Comparison of ENCODE assay signal across 8 mouse cellular contexts in genomic region chr11:72207204-72207833, GRCm38 (mm10). TPM values are rescaled to one million over a fixed set of nuclear protein-coding genes. Genes with fewer than 3 reads are reported as not detected.
DNase-seq lines count a peak whose midpoint lies in the region; ATAC-seq and TF ChIP-seq lines count a peak whose summit lies in the region.

TSS of gene 4933427D14Rik (minus strand) at chr11:72207459.
TSS of gene Txndc17 (plus strand) at chr11:72207547.

- ATAC-seq in hindbrain, embryonic 11.5 days (ENCODE audit: low FRiP score), result peak; percentile 96
- peak; percentile 97 for ATAC-seq in lung, postnatal 0 days

- H3K36me3 ChIP-seq in hindbrain, embryonic 11.5 days (ENCODE audit: control insufficient read depth, insufficient read depth, low read length), result peaks cover 11% of the 10 kb centered on the region; the same call in 1 of the 2 replicates
- H3K36me3 ChIP-seq in lung, postnatal 0 days (ENCODE audit: insufficient read depth, low read length), result peaks cover 6% of the 10 kb centered on the region; the same call in 1 of the 2 replicates

- peak within 1 kb of the TSS; percentile 77 for H3K4me2 ChIP-seq in hindbrain, embryonic 11.5 days (replicated peaks; ENCODE audit: low read depth, low read length)
- peak within 1 kb of the TSS; percentile 97 for H3K4me2 ChIP-seq in lung, postnatal 0 days (replicated peaks; ENCODE audit: low read depth, low read length)

- DNase-seq in NIH3T3 (ENCODE audit: low read depth), result peak; percentile 90
- peak; percentile 87 for DNase-seq in cerebellum, adult 9-11 months
- peak; percentile 75 to 90 for DNase-seq in frontal cortex, adult 2 months (ENCODE audit: extremely low spot score in 1 of 2, low spot score in 1 of 2)
- DNase-seq in hindbrain, embryonic 11.5 days (ENCODE audit: low spot score), result peak; percentile 89
- peak; percentile 87 for DNase-seq in layer of hippocampus, adult 9-11 months
- peak; percentile 92 for DNase-seq in lung, postnatal 0 days (ENCODE audit: low spot score)
- peak; percentile 78 for DNase-seq in ovary, postnatal 10 days (ENCODE audit: low spot score)
- peak; percentile 87 for DNase-seq in thymus, postnatal 0 days (ENCODE audit: low spot score)

- peak within 1 kb of the TSS; percentile 62 for H3K9ac ChIP-seq in hindbrain, embryonic 11.5 days (ENCODE audit: low read depth, low read length)
- peak within 1 kb of the TSS; percentile 61 for H3K9ac ChIP-seq in lung, postnatal 0 days (replicated peaks; ENCODE audit: low read depth)

- H3K27me3 ChIP-seq in hindbrain, embryonic 11.5 days (ENCODE audit: control insufficient read depth, insufficient read depth, low read length), result no peaks in the 10 kb centered on the region
- no peaks in the 10 kb centered on the region for H3K27me3 ChIP-seq in lung, postnatal 0 days (replicated peaks; ENCODE audit: insufficient read depth, low read length)

- no peak for TF ChIP-seq CTCF in lung, postnatal 0 days (IDR thresholded peaks at IDR 0.05)

- H3K27ac ChIP-seq in hindbrain, embryonic 11.5 days (ENCODE audit: low read depth, low read length), result peak within 1 kb of the TSS; percentile 68
- peak within 1 kb of the TSS; percentile 39 for H3K27ac ChIP-seq in lung, postnatal 0 days (ENCODE audit: low read length)

- WGBS in hindbrain, embryonic 11.5 days, result under 1% methylated on average over 42 of the region's 42 CpGs
- WGBS in lung, postnatal 0 days, result under 1% methylated on average over 41 of the region's 42 CpGs

- TF ChIP-seq EP300 in lung, postnatal 0 days (IDR thresholded peaks at IDR 0.05), result 0 out of 2 replicates have a peak, but pooled peaks have one; percentile 17

- H3K4me1 ChIP-seq in hindbrain, embryonic 11.5 days (replicated peaks; ENCODE audit: control insufficient read depth, insufficient read depth, low read length), result peaks cover 8% of the 10 kb centered on the region; the same call in 1 of the 2 replicates
- H3K4me1 ChIP-seq in lung, postnatal 0 days (ENCODE audit: insufficient read depth, low read depth, low read length), result no peaks in the 10 kb centered on the region

- no peaks in the 10 kb centered on the region for H3K9me3 ChIP-seq in hindbrain, embryonic 11.5 days (ENCODE audit: control insufficient read depth, low read length)
- no peaks in the 10 kb centered on the region for H3K9me3 ChIP-seq in lung, postnatal 0 days (ENCODE audit: low read length)

- H3K4me3 ChIP-seq in hindbrain, embryonic 11.5 days (ENCODE audit: low read depth, low read length), result peak within 1 kb of the TSS; percentile 70
- peak within 1 kb of the TSS; percentile 87 for H3K4me3 ChIP-seq in lung, postnatal 0 days (ENCODE audit: low read depth, low read length)

RNA-seq across cellular contexts. Expression of gene 4933427D14Rik, which starts in this region (rescaled TPM):
- polyA plus RNA-seq in frontal cortex, adult 2 months (2012; rRNA removed), result 33.4 and 34.1 TPM in 2 replicates
- polyA plus RNA-seq in hindbrain, embryonic 11.5 days (2014; fragmentation: Nextera tagmentation; extraction: Ambion mirVana), result 15.6 and 17.8 TPM in 2 replicates
- polyA plus RNA-seq in lung, postnatal 0 days (2015; fragmentation: Nextera tagmentation; extraction: Ambion mirVana), result 9.2 and 11.5 TPM in 2 replicates
- polyA plus RNA-seq in thymus, postnatal 0 days (2015; fragmentation: Nextera tagmentation; extraction: Ambion mirVana), result 19.2 and 20.7 TPM in 2 replicates

RNA-seq across cellular contexts. Expression of gene Txndc17, which starts in this region (rescaled TPM):
- 64.0 and 64.6 TPM in 2 replicates for polyA plus RNA-seq in frontal cortex, adult 2 months (2012; rRNA removed)
- polyA plus RNA-seq in hindbrain, embryonic 11.5 days (2014; fragmentation: Nextera tagmentation; extraction: Ambion mirVana), result 169 and 181 TPM in 2 replicates
- polyA plus RNA-seq in lung, postnatal 0 days (2015; fragmentation: Nextera tagmentation; extraction: Ambion mirVana), result 156 and 166 TPM in 2 replicates
- 148 and 164 TPM in 2 replicates for polyA plus RNA-seq in thymus, postnatal 0 days (2015; fragmentation: Nextera tagmentation; extraction: Ambion mirVana)

Comparison
In these comparisons a context has a peak if more than half of its experiments do, and no peak if none do; other contexts are left out.
1. Peak in every context shown above with its lines: DNase-seq, ATAC-seq, H3K4me3 ChIP-seq and H3K27ac ChIP-seq.